Mouse (Mus musculus) forebrain, embryonic 14.5 days (tissue): Measurements from ENCODE around the gene Tnfrsf19. TPM values are rescaled to one million over a fixed set of nuclear protein-coding genes. Genes with fewer than 3 reads are reported as not detected.

Experiments
- ATAC-seq: fragments of 200-750 bp; cut with Nextera tagmentation; 2 replicates; pipeline ENCODE4 v1.8.0; 2017; ENCODE audit warnings: mild to moderate bottlenecking, moderate library complexity
- DNase-seq: peaks from one replicate; pipeline ENCODE4 v3.0.0-alpha.2; 2015; ENCODE audit warnings: low spot score
- H3K27ac ChIP-seq: fragments of 300-500 bp; sonication (generic); 2 replicates; pipeline ENCODE4 v1.5.1; 2014; ENCODE audit warnings: low read depth, mild to moderate bottlenecking, control low read depth, low read length, moderate library complexity
- H3K27me3 ChIP-seq: fragments of 300-500 bp; sonication (generic); replicated peaks from 2 replicates; pipeline ENCODE4 v1.6.1; 2014; ENCODE audit warnings: low read length, control low read depth, mixed read lengths; ENCODE audit not compliant: control insufficient read depth, insufficient read depth
- H3K36me3 ChIP-seq: fragments of 300-500 bp; sonication (generic); 2 replicates; pipeline ENCODE4 v1.6.1; 2014; ENCODE audit warnings: low read length, control low read depth; ENCODE audit not compliant: control insufficient read depth, insufficient read depth
- H3K4me1 ChIP-seq: fragments of 300-500 bp; sonication (generic); 2 replicates; pipeline ENCODE4 v1.6.1; 2014; ENCODE audit warnings: antibody characterized with exemption, low read length, control low read depth; ENCODE audit not compliant: control insufficient read depth, insufficient read depth
- H3K4me2 ChIP-seq: fragments of 300-500 bp; sonication (generic); 2 replicates; pipeline ENCODE4 v1.6.1; 2014; ENCODE audit warnings: mild to moderate bottlenecking, control low read depth, low read length
- H3K4me3 ChIP-seq: fragments of 300-500 bp; sonication (generic); 2 replicates; pipeline ENCODE4 v1.5.1; 2014; ENCODE audit warnings: low read depth, low read length, control low read depth
- H3K9ac ChIP-seq: fragments of 300-500 bp; sonication (generic); 2 replicates; pipeline ENCODE4 v1.6.1; 2014; ENCODE audit warnings: mild to moderate bottlenecking, low read length, control low read depth, moderate library complexity
- H3K9me3 ChIP-seq: fragments of 300-500 bp; sonication (generic); replicated peaks from 2 replicates; pipeline ENCODE4 v1.6.1; 2016; ENCODE audit warnings: low read length, control low read depth, mixed read lengths; ENCODE audit not compliant: control insufficient read depth
- WGBS: fragments of 180-500 bp; shearing (Covaris S2); extraction: QIAGEN DNeasy Blood & Tissue Kit; methylation state at CpG from one replicate; pipeline ENCODE4 v1.1.7; 2014; 5-methylcytosine and 5-hydroxymethylcytosine counted together
- polyA plus RNA-seq: library from polyadenylated mRNA; unstranded; fragments of >200 nt; fragmentation: Nextera tagmentation; extraction: Ambion mirVana; gene quantifications from 2 replicates; pipeline ENCODE4 v1.2.1, GENCODE M21; 2014

Tnfrsf19 gene
- polyA plus RNA-seq, 1 experiment from 2014 or later, result 71.9 TPM

GRCm38 (mm10) chr14:61056445-61056844, 10.2 kb upstream of the Tnfrsf19 start:
- H3K27me3 ChIP-seq, result no peaks in the 10 kb centered on the region
- peak overlapping the region; percentile 50 for H3K4me2 ChIP-seq
- H3K36me3 ChIP-seq, result no peaks in the 10 kb centered on the region
- WGBS, result 2% methylated on average over 16 of the region's 16 CpGs
- peaks cover 13% of the 10 kb centered on the region for H3K4me1 ChIP-seq
- 0 out of 2 replicates have a peak, but pooled peaks cover 4% of the 10 kb centered on the region for H3K9me3 ChIP-seq
- H3K9ac ChIP-seq, result peak overlapping the region; percentile 45
- peak overlapping the region; percentile 22 for H3K4me3 ChIP-seq
- H3K27ac ChIP-seq, result no peak overlapping the region
- no peak for DNase-seq
- ATAC-seq, result no peak; the same call in 1 of the 2 replicates

GRCm38 (mm10) chr14:61055864-61056263, 9.6 kb upstream of the Tnfrsf19 start:
- no peaks in the 10 kb centered on the region for H3K36me3 ChIP-seq
- 0 out of 2 replicates have a peak overlapping the region, but pooled peaks have one; percentile 22 for H3K4me3 ChIP-seq
- H3K4me2 ChIP-seq, result peak overlapping the region; percentile 50
- ATAC-seq (no peak), DNase-seq (no peak)
- H3K27me3 ChIP-seq, result no peaks in the 10 kb centered on the region
- H3K4me1 ChIP-seq, result peaks cover 13% of the 10 kb centered on the region
- 17% methylated on average over 1 of the region's 1 CpGs for WGBS
- 0 out of 2 replicates have a peak, but pooled peaks cover 4% of the 10 kb centered on the region for H3K9me3 ChIP-seq
- H3K27ac ChIP-seq, result no peak overlapping the region
- H3K9ac ChIP-seq, result peak overlapping the region; percentile 45; the same call in 1 of the 2 replicates

- peaks cover 13% of the 10 kb centered on the region for H3K4me1 ChIP-seq
- H3K27ac ChIP-seq, result no peak overlapping the region
- ATAC-seq (no peak), DNase-seq (no peak)
- H3K4me3 ChIP-seq, result no peak overlapping the region
- no peak overlapping the region for H3K4me2 ChIP-seq
- WGBS, result 96% methylated on average over 3 of the region's 3 CpGs
- no peaks in the 10 kb centered on the region for H3K36me3 ChIP-seq
- H3K9me3 ChIP-seq, result 0 out of 2 replicates have a peak, but pooled peaks cover 4% of the 10 kb centered on the region
- no peaks in the 10 kb centered on the region for H3K27me3 ChIP-seq
- H3K9ac ChIP-seq, result no peak overlapping the region
Observed at GRCm38 (mm10) chr14:61052163-61052562, 5.9 kb upstream of the Tnfrsf19 start.

- WGBS, result under 1% methylated on average over 19 of the region's 19 CpGs
- Histone ChIP-seq H3K9me3 (no peaks in the 10 kb centered on the region), H3K9ac (peak overlapping the region; percentile 70), H3K4me3 (peak overlapping the region; percentile 50), H3K4me1 (peaks cover 19% of the 10 kb centered on the region), H3K4me2 (peak overlapping the region; percentile 91), H3K36me3 (no peaks in the 10 kb centered on the region), H3K27me3 (no peaks in the 10 kb centered on the region), H3K27ac (peak overlapping the region; percentile 89)
- DNase-seq (peak; percentile 73), ATAC-seq (no peak; the same call in 1 of the 2 replicates)
Observed at GRCm38 (mm10) chr14:61045446-61046090, 722 bp downstream of the Tnfrsf19 start.

- no peaks in the 10 kb centered on the region for H3K27me3 ChIP-seq
- H3K9ac ChIP-seq, result peak overlapping the region; percentile 70
- H3K4me2 ChIP-seq, result peak overlapping the region; percentile 91
- ATAC-seq, result peak; percentile 24; the same call in 1 of the 2 replicates
- no peaks in the 10 kb centered on the region for H3K9me3 ChIP-seq
- peak overlapping the region; percentile 50 for H3K4me3 ChIP-seq
- peaks cover 19% of the 10 kb centered on the region for H3K4me1 ChIP-seq
- 1% methylated on average over 2 of the region's 2 CpGs for WGBS
- peak; percentile 84 for DNase-seq
- H3K36me3 ChIP-seq, result no peaks in the 10 kb centered on the region
- peak overlapping the region; percentile 89 for H3K27ac ChIP-seq
Observed at GRCm38 (mm10) chr14:61044316-61044715, 2.0 kb downstream of the Tnfrsf19 start.

- ATAC-seq, result peak; percentile 44
- DNase-seq, result peak; percentile 83
- H3K4me2 ChIP-seq, result peak overlapping the region; percentile 91
Observed at GRCm38 (mm10) chr14:61043511-61044310, 2.6 kb downstream of the Tnfrsf19 start.

GRCm38 (mm10) chr14:61042291-61042690, 4.0 kb downstream of the Tnfrsf19 start:
- Histone ChIP-seq H3K9ac (no peak overlapping the region), H3K27ac (no peak overlapping the region), H3K27me3 (no peaks in the 10 kb centered on the region), H3K4me3 (no peak overlapping the region), H3K9me3 (no peaks in the 10 kb centered on the region), H3K4me1 (peaks cover 23% of the 10 kb centered on the region), H3K36me3 (no peaks in the 10 kb centered on the region), H3K4me2 (no peak overlapping the region)
- no peak for ATAC-seq
- 49% methylated on average over 3 of the region's 3 CpGs for WGBS
- no peak for DNase-seq

More at GRCm38 (mm10) chr14:61043511-61044310, 2.6 kb downstream of the Tnfrsf19 start:
- no peaks in the 10 kb centered on the region for H3K9me3 ChIP-seq
- no peaks in the 10 kb centered on the region for H3K27me3 ChIP-seq
- peak overlapping the region; percentile 50 for H3K4me3 ChIP-seq
- WGBS, result 1% methylated on average over 8 of the region's 8 CpGs
- H3K9ac ChIP-seq, result peak overlapping the region; percentile 32; the same call in 1 of the 2 replicates
- H3K27ac ChIP-seq, result peak overlapping the region; percentile 21
- no peaks in the 10 kb centered on the region for H3K36me3 ChIP-seq
- peaks cover 19% of the 10 kb centered on the region for H3K4me1 ChIP-seq

GRCm38 (mm10) chr14:61040236-61040635, 6.1 kb downstream of the Tnfrsf19 start:
- H3K9me3 ChIP-seq, result no peaks in the 10 kb centered on the region
- no peaks in the 10 kb centered on the region for H3K36me3 ChIP-seq
- peaks cover 18% of the 10 kb centered on the region for H3K4me1 ChIP-seq
- DNase-seq, result peak; percentile 63
- H3K4me3 ChIP-seq, result no peak overlapping the region
- H3K27ac ChIP-seq, result no peak overlapping the region
- H3K4me2 ChIP-seq, result no peak overlapping the region
- no peak for ATAC-seq
- 45% methylated on average over 13 of the region's 13 CpGs for WGBS
- H3K27me3 ChIP-seq, result no peaks in the 10 kb centered on the region
- no peak overlapping the region for H3K9ac ChIP-seq
